Mouse (Mus musculus) hindlimb bud, embryonic 11.5 days (tissue): ENCODE measurements around the gene Lgr6.
A peak's percentile ranks its signal among the peaks of the same experiment; 100 is the strongest.

Experiments
- DNase-seq: peaks from one replicate; pipeline ENCODE4 v3.0.0-alpha.2; 2012; ENCODE audit warnings: low read depth, low spot score; ENCODE audit errors: extremely low spot score

The Lgr6 gene

GRCm38 (mm10) chr1:135105124-135105523 lies at the start of gene Lgr6:
TSS of gene Lgr6 (minus strand) at chr1:135105276.
- DNase-seq, result no peak

DNA sequence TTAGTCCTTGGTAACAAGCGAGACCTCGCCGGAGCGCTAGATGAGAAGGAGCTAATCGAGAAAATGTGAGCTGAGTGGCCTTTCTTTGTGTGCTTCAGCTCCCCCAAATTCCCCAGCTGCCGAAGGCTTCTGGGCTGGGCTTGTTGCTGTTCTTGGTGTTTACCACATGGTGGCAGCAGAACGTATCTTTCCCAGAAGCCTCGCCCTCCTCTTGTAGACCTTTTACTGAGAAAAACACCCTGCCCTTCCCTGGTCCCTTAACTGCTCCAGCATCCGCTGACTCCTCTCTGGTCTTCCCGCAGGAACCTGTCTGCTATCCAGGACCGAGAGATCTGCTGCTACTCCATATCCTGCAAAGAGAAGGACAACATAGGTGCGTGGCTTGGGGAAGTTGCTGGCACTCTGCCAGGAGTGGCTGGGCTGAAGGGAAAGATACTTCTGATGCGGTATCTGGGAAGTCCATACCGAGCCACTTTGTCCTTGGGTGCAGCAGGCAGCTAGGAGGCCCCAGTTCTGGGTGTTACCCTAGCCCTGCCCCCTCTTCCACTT lies 49.4 kb upstream of the Lgr6 start:
- DNase-seq, result peak; percentile 73

GRCm38 (mm10) chr1:135154011-135154410 lies 48.9 kb upstream of the Lgr6 start:
- DNase-seq, result no peak

- DNase-seq, result no peak
These were observed 43.9 kb upstream of the Lgr6 start for GRCm38 (mm10) chr1:135148996-135149395.

GRCm38 (mm10) chr1:135148476-135148875 lies 43.4 kb upstream of the Lgr6 start:
- no peak for DNase-seq

DNA sequence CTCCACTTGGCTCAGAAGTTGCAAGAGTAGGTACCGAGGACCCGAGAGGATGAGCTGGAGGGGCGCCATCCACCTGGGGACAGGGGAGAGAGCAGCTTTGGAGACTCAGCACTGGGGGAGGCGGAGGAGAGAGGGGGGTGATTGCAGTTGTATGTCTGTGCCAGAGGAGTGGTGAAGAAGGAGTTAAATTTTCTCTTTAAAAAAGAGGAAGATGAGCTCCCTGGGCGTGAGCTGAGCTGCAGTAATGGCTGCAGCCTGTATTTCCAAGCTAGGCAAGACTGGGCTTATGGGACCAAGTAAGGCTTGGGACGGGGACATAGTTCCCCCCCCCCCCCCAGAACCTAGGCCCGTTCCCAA lies 42.6 kb upstream of the Lgr6 start:
- DNase-seq, result no peak

DNA sequence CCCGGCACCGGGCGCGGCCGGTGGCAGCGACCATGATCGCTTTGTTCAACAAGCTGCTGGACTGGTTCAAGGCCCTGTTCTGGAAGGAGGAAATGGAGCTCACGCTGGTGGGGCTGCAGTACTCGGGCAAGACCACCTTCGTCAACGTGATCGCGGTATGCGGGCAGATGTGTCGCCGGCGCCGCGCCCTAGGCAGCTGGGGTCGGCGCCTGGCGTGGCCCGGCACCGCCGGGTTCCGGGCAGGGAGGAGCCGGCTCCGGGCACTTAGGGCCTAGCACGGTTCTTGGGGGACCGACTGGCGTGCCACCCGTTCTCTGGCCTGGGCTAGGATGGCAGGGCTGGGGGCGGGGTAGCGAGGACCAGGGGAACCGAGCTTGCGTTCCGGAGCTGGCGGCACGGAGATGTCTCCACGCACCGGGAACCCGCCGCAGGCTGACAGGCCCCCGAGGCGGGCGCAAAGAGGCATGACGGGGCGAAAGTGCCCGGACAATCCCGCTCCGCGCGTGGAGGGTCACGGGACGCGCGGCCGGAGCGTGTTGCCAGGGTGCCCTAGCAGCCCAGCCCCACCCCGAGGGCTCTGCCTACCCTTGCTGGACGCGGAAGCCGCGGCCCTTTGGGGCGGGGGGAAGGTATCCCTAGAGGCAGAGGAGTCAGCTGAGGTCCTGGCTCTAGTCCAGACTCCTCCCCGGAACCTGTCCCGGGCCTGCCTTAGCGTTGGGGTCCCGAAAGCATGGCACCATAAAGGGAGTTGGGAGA lies 42.0 kb upstream of the Lgr6 start:
- DNase-seq, result no peak

DNA sequence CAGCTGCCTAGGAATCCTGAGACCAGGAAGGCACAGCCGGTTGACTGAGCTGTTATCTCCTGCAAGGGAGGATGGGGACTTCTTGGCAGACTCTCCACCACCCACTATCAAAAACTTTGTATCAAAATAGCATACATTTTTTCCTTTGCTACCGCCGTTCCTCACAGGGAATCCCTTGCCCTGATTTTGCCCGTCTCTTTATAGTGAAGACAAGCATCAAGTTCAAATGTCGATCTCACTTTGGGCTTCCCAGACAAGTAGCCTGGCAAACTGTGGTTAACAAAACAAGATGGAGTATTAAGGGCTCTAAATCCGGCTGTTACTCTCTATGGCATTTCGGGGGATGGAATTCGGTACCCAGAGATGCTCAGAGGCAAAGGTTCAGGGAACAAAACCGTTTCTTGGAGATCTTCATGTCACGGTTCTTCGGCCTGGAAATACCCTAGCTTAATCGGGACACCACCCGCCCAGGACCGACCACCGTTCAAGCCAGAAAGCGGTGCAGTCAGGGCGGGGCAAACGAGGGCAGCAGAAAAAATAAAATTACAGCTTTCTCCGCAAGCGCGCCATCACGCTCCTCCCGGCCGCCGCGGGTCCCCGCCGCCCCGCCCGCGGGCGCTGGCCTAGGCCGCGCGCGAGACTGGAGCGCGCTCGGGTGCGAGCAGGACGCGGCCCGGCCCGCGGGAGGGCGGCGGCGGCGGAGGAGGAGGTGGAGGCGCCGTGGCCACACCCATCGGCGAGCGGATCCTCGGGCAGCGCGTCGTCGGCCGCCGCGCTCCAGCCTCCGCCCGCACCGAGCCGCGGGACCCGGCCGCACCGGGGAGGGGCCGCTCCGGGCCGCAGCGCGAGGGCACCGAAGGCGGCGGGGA lies 41.2 kb upstream of the Lgr6 start, which contains the start of gene Arl8a:
Gene Arl8a, plus strand, starts transcription at position 748 of the 869 bp plus-strand sequence.
- DNase-seq, result no peak

DNA sequence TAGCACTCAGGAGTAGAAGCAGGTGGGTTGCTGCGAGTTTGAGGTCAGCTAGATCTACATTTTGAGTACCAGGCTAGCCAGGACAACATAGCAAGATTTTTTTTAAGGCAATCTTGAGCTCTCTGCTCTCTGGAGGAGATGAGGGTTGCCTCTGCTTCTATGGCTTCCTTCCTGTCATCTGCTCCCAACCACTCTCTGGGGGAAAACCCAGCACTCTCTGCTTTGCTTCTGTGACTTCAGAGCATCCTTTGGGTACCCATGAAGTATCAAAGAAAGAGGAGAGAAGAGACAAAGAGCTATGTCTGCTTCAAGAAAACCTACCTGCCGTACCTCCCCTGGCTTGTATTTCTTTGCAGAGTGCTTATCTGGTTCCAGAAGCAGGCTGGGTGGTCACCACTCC lies 38.9 kb upstream of the Lgr6 start:
- no peak for DNase-seq

DNA sequence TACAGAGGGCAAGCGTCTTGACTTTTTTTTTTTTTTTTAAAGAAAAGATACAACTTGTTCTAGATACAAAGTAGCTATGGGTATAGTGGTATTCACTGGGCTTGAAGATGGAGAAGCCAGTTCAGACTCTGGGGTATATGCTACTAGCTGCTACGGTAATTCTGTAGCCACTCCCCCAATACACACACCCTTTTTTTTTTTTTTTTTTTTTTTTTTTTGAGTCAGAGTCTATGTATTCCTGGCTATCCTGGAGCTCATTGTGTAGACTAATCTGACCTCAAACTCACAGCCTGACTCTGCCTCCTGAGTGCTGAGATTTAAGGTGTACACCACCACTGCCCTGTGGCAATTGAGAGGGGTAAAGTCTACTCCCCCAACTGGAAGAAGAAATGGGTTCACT lies 37.4 kb upstream of the Lgr6 start:
- no peak for DNase-seq

DNA sequence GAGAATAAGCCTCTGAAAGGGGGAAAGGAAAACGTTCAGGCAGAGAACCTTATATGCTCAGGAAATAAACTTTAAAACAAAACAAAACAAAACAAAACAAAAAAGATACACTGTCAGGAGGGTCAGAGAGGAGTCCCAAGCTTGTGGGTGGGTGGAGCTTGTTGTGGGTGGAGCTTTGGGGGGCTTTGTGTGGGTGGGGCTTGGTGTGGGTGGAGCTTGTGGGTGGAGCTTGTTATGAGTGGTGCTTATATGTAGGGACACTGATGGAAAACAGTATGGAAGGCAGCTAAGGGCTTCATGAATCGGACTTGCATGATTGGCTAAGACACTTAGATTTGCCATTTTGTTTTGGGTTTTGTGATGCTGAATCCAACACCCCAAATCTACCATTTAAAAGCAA lies 34.8 kb upstream of the Lgr6 start:
- no peak for DNase-seq

DNA sequence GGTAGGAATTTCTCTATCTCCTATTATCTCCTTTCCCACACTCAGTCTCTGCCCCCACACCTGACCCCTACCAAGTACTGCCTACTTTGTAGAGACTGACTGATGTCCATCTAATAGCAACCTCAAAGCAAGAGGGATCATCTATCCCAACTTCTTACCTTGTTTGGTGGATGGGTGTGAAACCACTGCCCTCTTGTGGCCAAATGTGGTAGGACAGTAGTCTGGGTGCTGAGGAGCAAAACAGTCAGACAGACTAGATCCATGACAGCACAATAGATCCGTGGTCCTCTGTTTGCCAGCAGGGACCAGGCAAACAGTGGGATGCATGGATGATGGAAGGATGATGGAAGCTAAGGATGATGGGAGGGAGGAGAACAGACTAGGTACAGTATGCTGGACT lies 31.4 kb upstream of the Lgr6 start:
- peak; percentile 78 for DNase-seq

DNA sequence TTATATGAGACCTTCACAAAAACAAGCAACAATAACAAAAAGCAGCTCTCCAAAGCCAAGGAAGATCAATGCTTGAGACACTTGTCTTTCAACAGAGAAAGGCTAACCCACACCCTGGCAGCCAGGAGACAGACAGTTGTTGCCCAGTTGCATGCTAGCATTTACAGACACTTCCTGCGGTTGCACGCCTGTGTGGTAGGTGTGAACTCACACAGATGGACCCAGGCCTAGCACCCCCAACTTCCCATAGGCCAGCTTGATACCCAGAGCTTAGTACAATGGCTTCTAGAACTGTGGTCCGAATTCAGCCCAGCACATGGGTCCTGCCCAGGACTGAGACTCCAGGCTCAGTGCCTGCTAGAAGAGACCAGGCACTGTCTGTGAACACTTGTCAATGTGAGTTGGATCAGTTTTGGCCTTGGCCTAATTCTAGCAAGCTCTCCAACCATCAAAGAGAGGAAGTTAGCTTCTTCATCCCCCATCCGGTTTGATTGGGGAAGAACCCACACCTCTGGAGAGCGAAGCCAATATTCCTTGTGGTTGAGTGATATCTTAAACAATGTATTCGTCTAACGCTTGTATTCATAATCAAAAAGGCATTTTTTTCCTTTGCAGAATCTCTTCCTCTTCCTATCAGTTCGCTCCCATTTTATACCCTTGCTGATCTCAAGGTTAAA lies 30.2 kb upstream of the Lgr6 start:
- DNase-seq, result no peak

DNA sequence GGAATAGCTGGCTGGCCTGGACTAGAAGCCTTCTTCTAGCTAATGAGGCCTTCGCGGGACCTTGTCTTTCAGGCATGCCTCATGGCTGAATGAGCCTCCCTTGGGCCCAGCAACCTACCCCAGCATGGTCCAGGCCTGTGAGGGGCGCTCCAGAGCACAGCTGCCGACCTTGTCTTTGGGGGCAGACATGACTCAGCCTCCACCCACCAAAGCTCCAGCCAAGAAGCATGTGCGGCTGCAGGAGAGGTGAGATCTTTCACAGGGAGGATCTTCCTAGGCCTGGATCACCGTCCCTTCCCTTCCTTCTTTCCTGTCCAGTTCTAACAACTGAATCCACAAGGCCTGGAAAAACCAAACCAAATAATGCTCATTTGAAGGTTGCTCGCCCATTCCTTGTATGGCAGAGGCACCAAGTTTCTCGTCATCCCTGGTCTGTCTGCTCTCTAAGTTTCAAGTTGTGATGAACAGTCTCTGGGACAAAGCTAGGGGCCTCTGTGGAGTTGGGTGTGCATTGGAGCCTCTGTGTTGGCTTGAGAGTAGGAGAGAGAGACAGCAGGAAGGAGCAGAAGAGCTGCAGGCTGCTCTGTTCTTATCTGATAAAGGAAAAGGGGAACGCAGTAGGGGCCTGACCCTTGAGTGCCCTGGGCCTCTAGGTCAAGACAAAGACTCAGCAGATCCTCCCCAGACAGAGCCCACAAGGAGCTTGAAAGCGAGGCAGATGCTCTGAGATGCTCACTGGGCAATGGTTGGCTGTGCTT lies 28.8 kb upstream of the Lgr6 start:
- DNase-seq, result no peak

- DNase-seq, result no peak
These were observed 27.9 kb upstream of the Lgr6 start for GRCm38 (mm10) chr1:135132893-135133369.

GRCm38 (mm10) chr1:135132473-135132872 lies 27.4 kb upstream of the Lgr6 start, which contains the start of gene Ptpn7:
TSS of gene Ptpn7 (plus strand) at chr1:135132700.
- DNase-seq, result no peak

DNA sequence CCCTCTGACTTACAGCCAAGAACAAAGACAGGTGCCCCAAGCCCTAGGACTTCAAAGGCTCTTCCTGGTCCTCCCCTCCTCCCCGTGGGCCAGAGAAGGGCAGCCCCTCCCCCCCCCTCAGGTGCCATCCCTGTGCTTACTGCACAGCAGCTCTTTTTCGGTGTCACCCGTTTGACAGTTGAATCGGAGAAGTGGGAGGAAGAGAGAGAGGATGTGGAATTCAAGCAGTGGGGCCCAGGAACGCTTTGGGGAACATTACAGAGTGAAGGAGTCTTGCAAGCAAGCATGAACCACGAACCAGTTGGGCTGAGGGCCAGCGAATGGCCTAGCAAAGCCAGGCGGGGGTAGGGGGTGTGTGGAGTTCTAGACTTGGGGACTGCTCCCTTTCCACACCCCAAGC lies 26.5 kb upstream of the Lgr6 start:
- DNase-seq, result no peak

- no peak for DNase-seq
These were observed 26.0 kb upstream of the Lgr6 start for GRCm38 (mm10) chr1:135131034-135131433.

GRCm38 (mm10) chr1:135130376-135131018 lies 25.4 kb upstream of the Lgr6 start:
- DNase-seq, result no peak
